Mouse (Mus musculus) MEL-GATA-1-ER (cell line): ENCODE measurements around the gene Gm20388.
"Not testable (repeated sequence)": the region's sequence is repeated elsewhere in the genome, so short reads cannot be mapped to it uniquely, and the experiment has no call there.

ENCODE experiments used
- DNase-seq: peaks from one replicate; pipeline ENCODE4 v3.0.0-alpha.2; 2012; ENCODE audit warnings: low read depth; ENCODE audit errors: extremely low read depth

Gene Gm20388

GRCm38 (mm10) chr8:120332379-120333229, 422.0 kb downstream of the Gm20388 start:
- DNase-seq: peak; percentile 97

GRCm38 (mm10) chr8:120333681-120334080, 423.0 kb downstream of the Gm20388 start:
- no peak for DNase-seq

- DNase-seq: not testable (repeated sequence)
Observed at GRCm38 (mm10) chr8:120334261-120334660, 423.6 kb downstream of the Gm20388 start.

- peak; percentile 90 for DNase-seq
Observed at GRCm38 (mm10) chr8:120334878-120335261, 424.2 kb downstream of the Gm20388 start.

- no peak for DNase-seq
Observed at GRCm38 (mm10) chr8:120335262-120336086, 424.8 kb downstream of the Gm20388 start.

GRCm38 (mm10) chr8:120336087-120336380, 425.4 kb downstream of the Gm20388 start:
- DNase-seq: no peak

- DNase-seq: peak; percentile 66
Observed at GRCm38 (mm10) chr8:120336909-120337555, 426.4 kb downstream of the Gm20388 start.

GRCm38 (mm10) chr8:120337627-120338026, 427.0 kb downstream of the Gm20388 start:
- DNase-seq: no peak

- no peak for DNase-seq
Observed at GRCm38 (mm10) chr8:120338678-120339077, 428.0 kb downstream of the Gm20388 start.

GRCm38 (mm10) chr8:120339743-120340142, 429.1 kb downstream of the Gm20388 start:
- no peak for DNase-seq

- no peak for DNase-seq
Observed at GRCm38 (mm10) chr8:120341124-120341523, 430.5 kb downstream of the Gm20388 start.

- no peak for DNase-seq
Observed at GRCm38 (mm10) chr8:120342847-120343548, 432.4 kb downstream of the Gm20388 start.

GRCm38 (mm10) chr8:120343582-120343981, 432.9 kb downstream of the Gm20388 start:
- DNase-seq: no peak

GRCm38 (mm10) chr8:120344166-120344565, 433.5 kb downstream of the Gm20388 start:
- DNase-seq: no peak

GRCm38 (mm10) chr8:120344583-120344982, 433.9 kb downstream of the Gm20388 start:
- no peak for DNase-seq

- no peak for DNase-seq
Observed at GRCm38 (mm10) chr8:120347734-120348341, 437.2 kb downstream of the Gm20388 start.

GRCm38 (mm10) chr8:120348922-120349321, 438.3 kb downstream of the Gm20388 start:
- DNase-seq: no peak

- no peak for DNase-seq
Observed at GRCm38 (mm10) chr8:120351332-120352071, 440.9 kb downstream of the Gm20388 start.

GRCm38 (mm10) chr8:120352096-120352495, 441.5 kb downstream of the Gm20388 start:
- DNase-seq: no peak

GRCm38 (mm10) chr8:120356067-120356466, 445.4 kb downstream of the Gm20388 start:
- DNase-seq: no peak
